ENCODE assay signal across 14 mouse cellular contexts in genomic region chr3:136835851-136836250, GRCm38 (mm10).
DNase-seq lines count a peak whose midpoint lies in the region; ATAC-seq and TF ChIP-seq lines count a peak whose summit lies in the region.
"Had no signal": no experiment of that assay in that cellular context is flagged by ENCODE, and none has a peak within 500 bp of the region (broad histone marks: within the 10 kb centered on the region; RNA-seq: fewer than 3 reads in every experiment).

No protein-coding gene starts in this region.

- peak; percentile 36 for DNase-seq in embryo, embryonic 9.5 days (ENCODE audit: extremely low spot score)
- no peak for DNase-seq in embryo, embryonic 10 days (ENCODE audit: low spot score)
- no peak for DNase-seq in kidney, postnatal 10 days
- DNase-seq in Muller cell, postnatal 12 days (ENCODE audit: inconsistent ontology term) = peak; percentile 81
- DNase-seq in thymus, adult 2 months = no peak
- no peak for DNase-seq in cerebellum, adult 11-12 months
- DNase-seq: adrenal gland, postnatal 10 days; cerebellum, adult 8-10 months; gastrocnemius, postnatal 14 days; lung, adult 2 months; thymus, postnatal 25 days had no signal

- H3K4me2 ChIP-seq in kidney, embryonic 14.5 days (replicated peaks; ENCODE audit: low read depth, low read length) = no peak overlapping the region
- 0 out of 2 replicates have a peak overlapping the region, but pooled peaks have one; percentile 35 for H3K4me2 ChIP-seq in liver, embryonic 15.5 days

- no peak for TF ChIP-seq POLR2A in thymus, adult 2 months (IDR thresholded peaks at IDR 0.05; ENCODE audit: control insufficient read depth, extremely low read depth, insufficient read depth, low read length, poor library complexity)

- no peaks in the 10 kb centered on the region for H3K9me3 ChIP-seq in kidney, embryonic 14.5 days (ENCODE audit: control insufficient read depth, low read length)
- no peaks in the 10 kb centered on the region for H3K9me3 ChIP-seq in liver, embryonic 15.5 days (replicated peaks)

- WGBS in kidney, embryonic 14.5 days = 18% methylated on average over 9 of the region's 9 CpGs
- WGBS in liver, embryonic 15.5 days (ENCODE audit: insufficient replicate concordance) = 48% methylated on average over 9 of the region's 9 CpGs
- WGBS in thymus, adult 2 months = 90% methylated on average over 9 of the region's 9 CpGs

- no peaks in the 10 kb centered on the region for H3K36me3 ChIP-seq in kidney, embryonic 14.5 days (ENCODE audit: control insufficient read depth, insufficient read depth, low read length)
- no peaks in the 10 kb centered on the region for H3K36me3 ChIP-seq in liver, embryonic 15.5 days (replicated peaks)
- no peaks in the 10 kb centered on the region for H3K36me3 ChIP-seq in thymus, adult 2 months (ENCODE audit: control insufficient read depth, insufficient read depth, low read length)

- H3K4me1 ChIP-seq in kidney, embryonic 14.5 days (ENCODE audit: control insufficient read depth, insufficient read depth, low read length) = peaks cover 26% of the 10 kb centered on the region
- H3K4me1 ChIP-seq in liver, embryonic 15.5 days (replicated peaks) = peaks cover 28% of the 10 kb centered on the region
- H3K4me1 ChIP-seq in thymus, adult 2 months (replicated peaks; ENCODE audit: control insufficient read depth, insufficient read depth, low read length) = 0 out of 2 replicates have a peak, but pooled peaks cover 3% of the 10 kb centered on the region

- no peak overlapping the region for H3K9ac ChIP-seq in kidney, embryonic 14.5 days (ENCODE audit: low read depth, low read length)
- no peak overlapping the region for H3K9ac ChIP-seq in liver, embryonic 15.5 days

- H3K27me3 ChIP-seq in kidney, embryonic 14.5 days (ENCODE audit: control insufficient read depth, insufficient read depth, low read length) = no peaks in the 10 kb centered on the region
- no peaks in the 10 kb centered on the region for H3K27me3 ChIP-seq in liver, embryonic 15.5 days
- H3K27me3 ChIP-seq in thymus, adult 2 months (ENCODE audit: control insufficient read depth, insufficient read depth, low read length) = no peaks in the 10 kb centered on the region

- no peak overlapping the region for H3K4me3 ChIP-seq in kidney, embryonic 14.5 days (ENCODE audit: low read length)
- H3K4me3 ChIP-seq in liver, embryonic 15.5 days (replicated peaks) = no peak overlapping the region
- no peak overlapping the region for H3K4me3 ChIP-seq in thymus, adult 2 months (ENCODE audit: control insufficient read depth, insufficient read depth, low read length)

- no peak for TF ChIP-seq CTCF in thymus, adult 2 months (IDR thresholded peaks at IDR 0.05; ENCODE audit: borderline replicate concordance, control insufficient read depth, extremely low read depth, insufficient read depth, low read length, poor library complexity)

- peak; percentile 43 for ATAC-seq in kidney, embryonic 14.5 days (ENCODE audit: low FRiP score, low TSS enrichment)
- ATAC-seq in liver, embryonic 15.5 days (ENCODE audit: insufficient read depth) = no peak
- ATAC-seq: inflammation-experienced regulatory T-cells, adult 6 months had no signal

- no peak overlapping the region for H3K27ac ChIP-seq in kidney, embryonic 14.5 days (ENCODE audit: low read depth, low read length)
- no peak overlapping the region for H3K27ac ChIP-seq in liver, embryonic 15.5 days (replicated peaks)
- H3K27ac ChIP-seq in thymus, adult 2 months (ENCODE audit: control insufficient read depth, insufficient read depth, low read length) = no peak overlapping the region

Comparison
In these comparisons a context has a peak if more than half of its experiments do, and no peak if none do; other contexts are left out.
1. DNase-seq: peak in embryo, embryonic 9.5 days (single experiment) and Muller cell, postnatal 12 days (single experiment); none in embryo, embryonic 10 days (single experiment), kidney, postnatal 10 days (single experiment), thymus, adult 2 months (single experiment) and cerebellum, adult 11-12 months (single experiment).